Mouse (Mus musculus): ENCODE measurements around the gene Sval2. TPM values are rescaled to one million over a fixed set of nuclear protein-coding genes. Genes with fewer than 3 reads are reported as not detected.

Sval2 gene
- polyA plus RNA-seq (2017; shearing (Covaris generic)) = not detected

DNA sequence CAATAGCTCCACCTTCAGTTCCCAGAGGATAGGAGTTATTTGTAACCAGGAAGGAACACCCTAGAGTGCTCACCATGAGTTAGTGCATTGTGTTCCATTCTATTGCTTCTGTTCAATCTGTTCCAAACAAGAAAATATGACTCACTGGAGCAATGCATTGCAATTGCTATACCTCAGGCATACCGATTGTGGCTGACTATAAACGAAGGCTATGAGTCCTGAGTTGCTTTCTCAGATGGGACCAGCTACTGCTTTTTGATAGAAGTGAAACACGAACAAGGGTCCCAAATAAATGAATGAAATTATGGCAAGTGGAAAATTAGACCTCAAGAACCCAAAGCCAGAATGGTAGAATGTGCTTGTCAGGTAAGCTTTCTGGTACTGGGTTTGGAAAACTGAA is at the start of gene Sval2:
Gene Sval2 (plus strand): TSS at position 301 of the 400 bp plus-strand sequence.

DNA sequence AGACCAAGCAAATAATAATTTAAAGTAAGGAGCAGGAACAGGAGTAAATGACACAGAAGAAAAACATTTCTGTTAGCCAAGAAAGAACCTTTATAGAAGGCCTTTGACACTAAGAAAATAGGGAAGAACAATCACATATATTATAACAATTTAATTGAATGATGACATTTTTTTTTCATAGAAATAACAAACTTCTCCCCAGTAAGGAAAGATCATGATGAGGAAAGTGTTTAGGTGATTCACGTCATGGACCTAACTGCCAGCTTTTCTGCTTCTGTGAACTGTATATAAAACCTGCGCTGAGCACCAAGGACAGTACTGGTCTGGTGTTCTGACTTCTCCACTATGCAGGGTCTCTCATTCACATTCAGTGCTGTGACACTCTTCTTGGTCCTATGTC is 5.6 kb upstream of the Sval2 start, which contains the start of gene Pip:
Gene Pip (plus strand): TSS at position 301 of the 400 bp plus-strand sequence.

Other genes starting within 250 kb of the Sval2 start
- 28.7 TPM for gene Ephb6, start 247.5 kb upstream of the Sval2 start, polyA plus RNA-seq (2017; shearing (Covaris generic))
- 0.43 TPM for gene Trpv6, start 216.6 kb upstream of the Sval2 start, polyA plus RNA-seq (2017; shearing (Covaris generic))
- not detected for gene Trpv5, start 172.2 kb upstream of the Sval2 start, polyA plus RNA-seq (2017; shearing (Covaris generic))
- gene Llcfc1, start 168.6 kb upstream of the Sval2 start, polyA plus RNA-seq (2017; shearing (Covaris generic)) = not detected
- not detected for gene Kel, start 148.7 kb upstream of the Sval2 start, polyA plus RNA-seq (2017; shearing (Covaris generic))
- gene Olfr459, start 77.8 kb upstream of the Sval2 start, polyA plus RNA-seq (2017; shearing (Covaris generic)) = not detected
- gene Pip, start 5.5 kb upstream of the Sval2 start, polyA plus RNA-seq (2017; shearing (Covaris generic)) = not detected
- gene Sval1, start 98.6 kb downstream of the Sval2 start, polyA plus RNA-seq (2017; shearing (Covaris generic)) = not detected
- gene Sval3, start 115.2 kb downstream of the Sval2 start, polyA plus RNA-seq (2017; shearing (Covaris generic)) = not detected
- gene Sva, start 185.4 kb downstream of the Sval2 start, polyA plus RNA-seq (2017; shearing (Covaris generic)) = not detected

All from effector memory CD4-positive, alpha-beta T cell, adult 7 months (primary cell).